Mouse (Mus musculus): ENCODE results near the gene Csnk1g2.

Gene Csnk1g2

DNA sequence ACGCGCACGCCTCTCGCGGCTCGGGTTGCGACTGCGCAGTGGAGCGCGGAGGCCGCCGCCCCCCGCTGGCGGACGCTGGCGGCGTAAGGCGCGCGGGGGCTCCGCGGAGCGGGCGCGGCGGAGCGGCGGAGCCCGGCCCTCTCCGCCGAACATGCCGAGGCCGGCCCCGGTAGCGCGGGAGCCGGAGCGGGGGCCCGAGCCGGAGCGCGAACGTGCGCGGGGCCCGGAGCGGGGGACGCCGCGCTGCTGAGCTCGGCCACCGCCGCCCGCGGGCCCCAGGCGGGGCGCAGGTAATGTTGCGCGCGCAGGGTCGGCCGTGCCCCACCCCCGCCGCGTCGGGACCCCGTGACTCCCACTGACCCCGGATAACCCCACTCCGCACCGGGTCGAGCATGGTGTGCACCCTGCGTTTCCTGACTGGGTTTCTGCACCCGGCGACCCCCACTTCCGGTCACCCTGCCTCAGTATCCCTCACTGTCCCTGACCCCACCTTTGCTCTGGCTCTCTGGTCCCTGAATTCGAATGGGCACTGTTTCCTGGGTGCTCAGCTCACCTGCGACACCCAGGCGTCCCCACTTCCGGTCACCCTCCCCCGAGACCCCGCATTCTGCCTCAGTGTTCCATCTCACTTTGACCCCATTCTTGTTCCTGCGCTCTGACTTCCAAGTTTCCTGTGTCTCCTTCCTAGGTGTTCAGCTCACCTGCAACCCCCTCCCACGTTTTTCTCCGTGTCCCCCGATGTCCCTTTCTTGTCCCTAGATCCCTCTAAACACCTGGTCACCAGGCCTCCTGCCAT lies at the start of gene Csnk1g2:
TSS of gene Csnk1g2 (plus strand) at position 178 of the 796 bp plus-strand sequence.
- peak in 1 of 2 experiments; percentile 68 for DNase-seq

- no peak for DNase-seq
These were observed 48.7 kb upstream of the Csnk1g2 start for GRCm38 (mm10) chr10:80573944-80574343.

GRCm38 (mm10) chr10:80574896-80575295 lies 47.7 kb upstream of the Csnk1g2 start:
- DNase-seq = no peak

- no peak for DNase-seq
These were observed 46.7 kb upstream of the Csnk1g2 start for GRCm38 (mm10) chr10:80575925-80576324.

- DNase-seq = peak; percentile 75 to 78
These were observed 46.1 kb upstream of the Csnk1g2 start for GRCm38 (mm10) chr10:80576351-80577194.

DNA sequence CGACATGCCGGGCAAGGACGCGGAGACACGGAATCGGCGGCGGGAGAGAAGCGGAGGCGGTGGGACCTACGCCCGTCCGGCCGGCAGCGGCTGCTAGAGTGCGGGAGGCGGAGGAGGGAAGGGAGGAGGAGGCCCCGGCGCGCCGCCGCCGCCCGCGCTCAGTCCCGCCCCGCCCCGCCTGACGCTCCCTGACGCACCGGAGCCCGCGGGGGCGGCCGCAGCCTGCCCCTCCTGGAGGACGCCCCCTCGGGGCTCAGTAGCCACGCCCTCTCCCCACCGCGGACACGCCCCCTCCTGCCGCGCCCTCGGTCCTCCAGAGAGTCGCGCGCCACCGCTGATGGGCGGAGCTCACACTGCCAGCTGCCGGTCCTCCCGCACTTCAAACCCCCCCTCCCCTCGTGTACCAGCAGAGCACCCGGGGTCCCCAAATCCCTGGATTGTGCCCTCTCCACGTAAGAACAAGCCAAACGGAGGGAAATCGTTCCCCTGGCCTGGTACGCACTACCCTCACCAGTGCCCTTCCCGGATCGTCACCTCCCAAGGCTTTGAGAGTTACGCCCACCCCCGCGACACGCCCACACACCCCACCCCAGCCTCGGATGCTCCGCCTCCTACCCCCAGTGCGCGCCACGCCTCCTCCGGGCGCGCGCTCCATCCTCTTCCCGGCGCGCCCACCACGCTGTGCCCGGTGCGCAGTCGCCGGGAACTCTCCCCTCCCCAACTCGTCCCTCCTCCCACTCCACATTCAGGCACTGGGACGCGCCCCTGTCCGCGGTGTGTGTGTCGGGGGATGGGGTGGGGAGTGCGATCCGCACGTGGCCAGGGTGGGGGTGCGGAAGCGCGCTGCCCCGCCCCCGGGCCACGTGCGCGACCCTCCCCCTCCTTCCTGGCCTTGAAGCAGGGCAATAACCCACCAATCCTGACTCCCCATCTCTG lies 45.2 kb upstream of the Csnk1g2 start, which contains the start of gene Klf16:
TSS of gene Klf16 (minus strand) at position 127 of the 936 bp plus-strand sequence.
- DNase-seq = peak; percentile 99

DNA sequence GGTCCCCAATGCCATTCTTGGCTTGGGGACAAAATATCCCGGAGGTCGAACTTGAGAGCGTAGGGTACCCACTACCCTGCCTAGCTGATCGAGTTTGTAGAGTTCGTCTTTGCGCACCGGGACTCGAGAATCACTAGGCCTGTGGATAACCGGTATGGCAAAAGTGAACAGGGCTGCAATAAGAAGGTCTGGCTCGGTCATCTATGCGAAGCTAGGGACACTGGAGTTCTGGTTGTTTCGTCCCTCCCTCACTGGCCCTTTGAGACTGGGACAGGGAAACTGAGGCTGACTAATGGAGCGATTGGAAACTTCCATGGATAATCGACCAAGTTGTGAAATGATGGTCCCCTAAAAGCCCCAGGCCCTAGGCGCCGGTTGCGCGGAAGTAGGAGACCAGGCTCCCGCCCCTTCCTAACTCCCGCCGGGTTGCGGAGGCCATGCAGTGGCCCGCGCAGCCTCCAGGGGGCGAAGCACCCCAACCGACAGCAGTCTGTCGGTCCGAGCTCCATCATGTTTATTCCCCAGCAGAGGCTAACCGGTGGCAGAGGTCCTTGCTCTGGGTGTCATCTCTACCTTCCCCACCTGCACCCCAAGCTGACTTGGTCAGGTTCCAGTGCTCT lies 44.4 kb upstream of the Csnk1g2 start:
- DNase-seq = peak; percentile 90 to 93

GRCm38 (mm10) chr10:80578911-80579310 lies 43.7 kb upstream of the Csnk1g2 start:
- DNase-seq = peak; percentile 63 to 78

DNA sequence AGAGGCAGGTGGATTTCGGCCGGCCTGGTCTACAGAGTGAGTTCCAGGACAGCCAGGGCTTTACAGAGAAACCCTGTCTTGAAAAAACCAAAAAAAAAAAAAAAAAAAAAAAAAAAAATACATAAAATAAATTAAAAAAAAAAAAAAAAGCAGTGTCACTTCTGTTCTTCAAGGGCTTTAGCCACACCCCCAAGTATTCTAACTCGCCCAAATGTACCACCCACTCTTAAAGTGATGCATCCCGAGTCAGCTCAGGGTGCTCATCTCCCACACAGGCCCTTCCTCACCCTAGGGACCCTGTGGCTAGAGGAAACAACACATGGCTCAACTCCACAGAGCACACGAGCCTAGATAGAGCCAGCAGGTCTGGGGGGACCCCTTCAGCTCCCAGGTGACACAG lies 39.6 kb upstream of the Csnk1g2 start:
- no peak for DNase-seq

GRCm38 (mm10) chr10:80584045-80584488 lies 38.6 kb upstream of the Csnk1g2 start:
- no peak for DNase-seq

DNA sequence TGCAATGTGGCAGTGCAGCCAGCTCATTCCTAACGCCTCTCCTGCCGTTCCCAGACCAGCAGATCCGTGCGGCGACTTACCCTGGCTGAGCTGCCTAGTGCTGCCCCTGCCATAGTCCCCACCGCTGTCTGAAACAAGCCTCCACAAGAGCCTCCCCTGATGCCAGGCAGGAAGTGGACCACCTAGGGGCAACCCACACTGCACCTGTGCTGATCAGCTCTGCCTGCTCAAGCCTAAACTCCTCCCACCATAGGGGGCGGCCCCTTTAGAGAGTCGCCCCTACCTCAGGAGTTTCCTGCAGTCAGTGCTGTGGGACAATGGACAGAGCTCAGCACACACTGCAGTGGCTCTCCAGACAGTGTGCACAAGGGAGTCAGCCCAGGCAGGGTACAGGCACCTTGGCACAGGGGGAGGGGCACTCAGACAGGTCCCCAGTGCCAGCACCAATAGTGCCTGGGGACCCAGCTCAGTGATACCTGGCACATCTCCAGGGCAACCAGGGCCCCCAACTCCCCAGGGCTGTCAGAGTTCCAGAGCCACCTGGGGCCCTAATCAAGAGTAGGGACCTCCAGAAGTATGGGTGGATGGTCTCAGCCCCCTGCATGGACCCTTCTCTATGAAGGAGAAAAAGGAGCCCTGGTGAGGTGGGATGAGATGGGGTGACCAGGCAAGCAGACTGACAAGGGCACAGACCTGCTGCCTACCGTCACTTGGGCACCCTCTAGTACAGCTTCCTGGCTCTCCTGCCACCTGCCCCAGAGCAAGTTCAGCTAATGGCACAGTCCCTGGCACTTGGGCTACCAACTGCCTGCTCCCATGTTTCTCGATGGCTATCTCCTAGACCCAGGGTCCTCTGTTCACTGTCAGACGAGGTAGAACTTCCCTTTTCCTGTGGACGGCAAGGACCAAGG lies 37.7 kb upstream of the Csnk1g2 start:
- DNase-seq = no peak

DNA sequence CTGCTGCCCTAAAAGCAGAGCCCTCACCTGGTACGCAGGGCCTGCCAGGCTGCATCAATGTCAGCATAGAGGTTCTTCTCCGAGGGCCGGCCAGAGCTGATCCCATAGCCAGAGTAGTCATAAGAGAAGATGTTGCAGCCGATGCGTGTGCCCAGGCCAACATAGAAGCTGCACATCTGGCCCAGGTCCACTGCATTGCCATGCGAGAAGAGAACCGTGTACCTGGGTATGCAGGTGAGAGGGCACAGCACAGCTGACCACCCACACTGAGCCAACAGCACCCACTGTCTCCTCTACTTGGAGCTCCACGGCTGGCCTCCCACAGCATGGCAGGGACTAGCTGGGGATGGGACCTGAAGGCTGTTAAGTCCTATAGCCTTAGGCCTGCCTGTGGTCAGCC lies 37.1 kb upstream of the Csnk1g2 start:
- no peak for DNase-seq

GRCm38 (mm10) chr10:80586407-80587304 lies 36.0 kb upstream of the Csnk1g2 start:
- DNase-seq = no peak

GRCm38 (mm10) chr10:80587305-80587657 lies 35.4 kb upstream of the Csnk1g2 start:
- peak; percentile 60 to 82 for DNase-seq

DNA sequence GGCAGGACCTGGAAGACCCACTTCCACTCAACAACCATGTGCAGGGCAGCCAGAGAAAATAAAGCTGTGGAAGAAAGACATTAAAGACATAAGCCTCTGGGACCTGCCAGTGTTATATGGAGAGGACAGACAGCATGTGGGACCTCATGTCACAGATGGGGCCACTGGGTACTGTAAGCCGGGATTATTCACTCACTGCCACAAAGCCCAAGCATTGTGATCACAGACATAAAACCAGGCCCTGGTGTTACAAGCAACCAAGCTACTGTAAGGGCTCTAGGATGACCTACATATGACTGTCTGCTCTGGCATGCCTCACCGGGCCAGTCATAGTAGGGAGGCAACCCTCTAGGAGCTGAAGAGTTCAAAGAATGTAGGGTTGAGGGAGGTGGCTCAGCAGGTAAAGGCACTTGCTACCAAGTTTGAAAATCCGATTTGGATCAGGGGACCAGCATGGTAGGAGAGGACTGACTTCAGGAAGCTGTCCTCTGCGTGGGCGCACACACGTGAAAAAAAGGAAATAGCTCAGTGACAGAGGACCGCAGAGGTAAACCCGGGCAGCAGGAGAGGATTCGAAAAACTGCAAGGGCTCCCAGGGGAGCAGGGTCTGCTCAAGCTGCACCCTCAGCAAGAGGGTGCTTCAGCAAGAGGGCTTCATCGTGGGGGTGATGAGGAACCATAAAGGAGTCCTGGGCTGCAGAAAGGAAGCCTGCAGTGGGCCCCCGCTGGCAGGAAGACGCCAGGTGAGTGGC lies 33.3 kb upstream of the Csnk1g2 start:
- peak in 1 of 2 experiments; percentile 44 for DNase-seq

GRCm38 (mm10) chr10:80589879-80590854 lies 32.5 kb upstream of the Csnk1g2 start, which contains the start of gene Abhd17a:
Abhd17a (minus strand) TSS chr10:80590341.
- DNase-seq = peak; percentile 97 to 98

- no peak for DNase-seq
These were observed 26.3 kb upstream of the Csnk1g2 start for GRCm38 (mm10) chr10:80596318-80596717.
